Mouse (Mus musculus): ENCODE results near the gene Trpc6. TPM values are rescaled to one million over a fixed set of nuclear protein-coding genes. Genes with fewer than 3 reads are reported as not detected.

The Trpc6 gene
- polyA plus RNA-seq, 1 experiment from 2014 or later, result 0.78 TPM

DNA sequence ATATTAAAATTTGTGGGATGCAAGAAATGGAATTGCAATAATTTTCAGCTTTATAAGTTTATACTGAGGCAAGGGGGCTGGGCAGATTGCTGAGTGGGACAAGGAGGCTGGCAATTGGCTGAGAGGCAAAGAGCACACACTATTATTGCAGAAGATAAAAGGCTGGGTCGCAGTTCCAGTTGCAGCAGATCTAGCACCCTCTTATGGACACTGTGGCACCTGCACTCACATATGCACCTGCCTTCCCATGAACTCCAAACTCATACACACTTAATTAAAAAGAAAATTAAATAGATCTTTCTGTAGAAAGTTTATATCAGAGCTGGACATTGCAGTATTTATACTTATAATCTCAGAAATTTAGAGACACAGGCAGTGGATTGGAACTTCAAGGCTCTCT is 175.1 kb downstream of the Trpc6 start:
- H3K36me3 ChIP-seq (ENCODE audit: control insufficient read depth, insufficient read depth, low read length), result no peaks in the 10 kb centered on the region
- 63% methylated on average over 1 of the region's 1 CpGs for WGBS

GRCm38 (mm10) chr9:8729056-8729455 is 185.1 kb downstream of the Trpc6 start:
- no peak overlapping the region for H3K27ac ChIP-seq (ENCODE audit: low read depth, low read length)
- H3K4me1 ChIP-seq (ENCODE audit: control insufficient read depth, insufficient read depth, low read length), result no peaks in the 10 kb centered on the region
- H3K9me3 ChIP-seq (ENCODE audit: control insufficient read depth, low read length), result no peaks in the 10 kb centered on the region
- H3K9ac ChIP-seq (replicated peaks; ENCODE audit: low read depth, low read length), result no peak overlapping the region
- WGBS, result 84% methylated on average over 3 of the region's 3 CpGs
- ATAC-seq (ENCODE audit: low read depth), result no peak
- no peak overlapping the region for H3K4me2 ChIP-seq (ENCODE audit: low read depth, low read length)
- no peaks in the 10 kb centered on the region for H3K36me3 ChIP-seq (ENCODE audit: control insufficient read depth, insufficient read depth, low read length)
- H3K4me3 ChIP-seq (ENCODE audit: low read depth, low read length), result no peak overlapping the region
- no peaks in the 10 kb centered on the region for H3K27me3 ChIP-seq (ENCODE audit: control insufficient read depth, insufficient read depth, low read length)

More for the DNA sequence above, 175.1 kb downstream of the Trpc6 start:
- no peaks in the 10 kb centered on the region for H3K9me3 ChIP-seq (ENCODE audit: control insufficient read depth, low read length)
- no peak overlapping the region for H3K27ac ChIP-seq (ENCODE audit: low read depth, low read length)
- no peaks in the 10 kb centered on the region for H3K4me1 ChIP-seq (ENCODE audit: control insufficient read depth, insufficient read depth, low read length)
- no peak overlapping the region for H3K4me2 ChIP-seq (ENCODE audit: low read depth, low read length)
- no peak for ATAC-seq (ENCODE audit: low read depth)
- H3K27me3 ChIP-seq (ENCODE audit: control insufficient read depth, insufficient read depth, low read length), result no peaks in the 10 kb centered on the region
- no peak overlapping the region for H3K9ac ChIP-seq (replicated peaks; ENCODE audit: low read depth, low read length)
- no peak overlapping the region for H3K4me3 ChIP-seq (ENCODE audit: low read depth, low read length)

Measured in neural tube, embryonic 14.5 days (tissue).